Mouse (Mus musculus) forebrain, embryonic 16.5 days (tissue): ENCODE measurements around the gene Ccdc28b. TPM values are rescaled to one million over a fixed set of nuclear protein-coding genes. Genes with fewer than 3 reads are reported as not detected.

Source experiments
- ATAC-seq: fragments of 200-750 bp; cut with Nextera tagmentation; 2 replicates; pipeline ENCODE4 v1.8.0; 2017; ENCODE audit warnings: mild to moderate bottlenecking, moderate library complexity
- H3K27ac ChIP-seq: fragments of 300-500 bp; sonication (generic); 2 replicates; pipeline ENCODE4 v1.5.1; 2014; ENCODE audit warnings: low read length, control low read depth
- H3K27me3 ChIP-seq: fragments of 300-500 bp; sonication (generic); replicated peaks from 2 replicates; pipeline ENCODE4 v1.6.1; 2014; ENCODE audit warnings: low read length; ENCODE audit not compliant: control insufficient read depth, insufficient read depth
- H3K36me3 ChIP-seq: fragments of 300-500 bp; sonication (generic); 2 replicates; pipeline ENCODE4 v1.6.1; 2014; ENCODE audit not compliant: control insufficient read depth, insufficient read depth
- H3K4me1 ChIP-seq: fragments of 300-500 bp; sonication (generic); replicated peaks from 2 replicates; pipeline ENCODE4 v1.6.1; 2014; ENCODE audit warnings: low read length; ENCODE audit not compliant: control insufficient read depth, insufficient read depth
- H3K4me2 ChIP-seq: fragments of 300-500 bp; sonication (generic); 2 replicates; pipeline ENCODE4 v1.6.1; 2014; ENCODE audit warnings: mild to moderate bottlenecking, low read length, control low read depth
- H3K4me3 ChIP-seq: fragments of 300-500 bp; sonication (generic); replicated peaks from 2 replicates; pipeline ENCODE4 v1.5.1; 2014; ENCODE audit warnings: mild to moderate bottlenecking, low read length, control low read depth
- H3K9ac ChIP-seq: fragments of 300-500 bp; sonication (generic); replicated peaks from 2 replicates; pipeline ENCODE4 v1.6.1; 2014; ENCODE audit warnings: low read depth, low read length, control low read depth
- H3K9me3 ChIP-seq: fragments of 300-500 bp; sonication (generic); 2 replicates; pipeline ENCODE4 v1.6.1; 2016; ENCODE audit warnings: low read length; ENCODE audit not compliant: control insufficient read depth
- WGBS: fragments of 180-500 bp; shearing (Covaris S2); extraction: QIAGEN DNeasy Blood & Tissue Kit; methylation state at CpG from one replicate; pipeline ENCODE4 v1.1.7; 2014; 5-methylcytosine and 5-hydroxymethylcytosine counted together
- polyA plus RNA-seq: library from polyadenylated mRNA; unstranded; fragments of >200 nt; fragmentation: Nextera tagmentation; extraction: Ambion mirVana; gene quantifications from 2 replicates; pipeline ENCODE4 v1.2.1, GENCODE M21; 2015

Gene Ccdc28b
- polyA plus RNA-seq, 1 experiment from 2014 or later: 133 TPM

GRCm38 (mm10) chr4:129645204-129645603 is 21.5 kb upstream of the Ccdc28b start:
- Histone ChIP-seq H3K4me3 (no peak overlapping the region), H3K27ac (no peak overlapping the region), H3K9me3 (no peaks in the 10 kb centered on the region), H3K4me2 (no peak overlapping the region), H3K4me1 (peaks cover 6% of the 10 kb centered on the region), H3K9ac (no peak overlapping the region), H3K36me3 (peaks cover 15% of the 10 kb centered on the region), H3K27me3 (no peaks in the 10 kb centered on the region)
- ATAC-seq: no peak
- 85% methylated on average over 6 of the region's 6 CpGs for WGBS

- H3K4me1 ChIP-seq: peaks cover 30% of the 10 kb centered on the region
- peaks cover 11% of the 10 kb centered on the region; the same call in 1 of the 2 replicates for H3K36me3 ChIP-seq
- 36% methylated on average over 5 of the region's 5 CpGs for WGBS
- no peaks in the 10 kb centered on the region for H3K9me3 ChIP-seq
- H3K4me3 ChIP-seq: no peak overlapping the region; the same call in 1 of the 2 replicates
- H3K9ac ChIP-seq: no peak overlapping the region
- peak overlapping the region; percentile 27 for H3K4me2 ChIP-seq
- H3K27ac ChIP-seq: no peak overlapping the region
- no peak for ATAC-seq
- H3K27me3 ChIP-seq: no peaks in the 10 kb centered on the region
Observed at GRCm38 (mm10) chr4:129641756-129642155, 18.0 kb upstream of the Ccdc28b start.

- Histone ChIP-seq H3K4me1 (peaks cover 30% of the 10 kb centered on the region), H3K4me3 (peak within 1 kb of the TSS; percentile 67), H3K9ac (peak within 1 kb of the TSS; percentile 71), H3K9me3 (no peaks in the 10 kb centered on the region), H3K36me3 (peaks cover 14% of the 10 kb centered on the region; the same call in 1 of the 2 replicates), H3K27ac (peak within 1 kb of the TSS; percentile 94), H3K27me3 (no peaks in the 10 kb centered on the region), H3K4me2 (peak within 1 kb of the TSS; percentile 81)
- whole genome bisulfite sequencing: under 1% methylated on average over 55 of the region's 60 CpGs
- peak; percentile 96 for ATAC-seq
Observed at GRCm38 (mm10) chr4:129640638-129641467, 17.1 kb upstream of the Ccdc28b start, which contains the start of gene Txlna. TSS of gene Txlna (minus strand) at chr4:129641065.

GRCm38 (mm10) chr4:129640101-129640637 is 16.4 kb upstream of the Ccdc28b start:
- Histone ChIP-seq H3K4me3 (peak overlapping the region; percentile 67), H3K4me1 (peaks cover 30% of the 10 kb centered on the region), H3K9me3 (no peaks in the 10 kb centered on the region), H3K27ac (peak overlapping the region; percentile 86), H3K27me3 (no peaks in the 10 kb centered on the region), H3K36me3 (peaks cover 18% of the 10 kb centered on the region; the same call in 1 of the 2 replicates), H3K9ac (peak overlapping the region; percentile 71), H3K4me2 (peak overlapping the region; percentile 81)
- 0 out of 2 replicates have a peak, but pooled peaks have one; percentile 4 for ATAC-seq
- 2% methylated on average over 17 of the region's 17 CpGs for WGBS

GRCm38 (mm10) chr4:129639221-129639620 is 15.5 kb upstream of the Ccdc28b start:
- H3K36me3 ChIP-seq: peaks cover 26% of the 10 kb centered on the region
- no peaks in the 10 kb centered on the region for H3K9me3 ChIP-seq
- peak overlapping the region; percentile 67 for H3K4me3 ChIP-seq
- WGBS: 85% methylated on average over 15 of the region's 15 CpGs
- ATAC-seq: no peak
- H3K4me1 ChIP-seq: peaks cover 30% of the 10 kb centered on the region
- no peak overlapping the region for H3K27ac ChIP-seq
- H3K9ac ChIP-seq: peak overlapping the region; percentile 71; the same call in 1 of the 2 replicates
- no peaks in the 10 kb centered on the region for H3K27me3 ChIP-seq
- peak overlapping the region; percentile 81 for H3K4me2 ChIP-seq

- H3K27me3 ChIP-seq: no peaks in the 10 kb centered on the region
- H3K36me3 ChIP-seq: peaks cover 74% of the 10 kb centered on the region
- H3K27ac ChIP-seq: no peak overlapping the region
- no peak overlapping the region for H3K4me2 ChIP-seq
- ATAC-seq: no peak
- WGBS: 98% methylated on average over 6 of the region's 6 CpGs
- no peak overlapping the region for H3K9ac ChIP-seq
- no peaks in the 10 kb centered on the region for H3K9me3 ChIP-seq
- H3K4me3 ChIP-seq: no peak overlapping the region
- peaks cover 20% of the 10 kb centered on the region for H3K4me1 ChIP-seq
Observed at GRCm38 (mm10) chr4:129633852-129634251, 10.1 kb upstream of the Ccdc28b start.

- no peak overlapping the region for H3K4me3 ChIP-seq
- H3K4me1 ChIP-seq: peaks cover 6% of the 10 kb centered on the region
- H3K36me3 ChIP-seq: peaks cover 80% of the 10 kb centered on the region
- no peak overlapping the region for H3K27ac ChIP-seq
- WGBS: 81% methylated on average over 12 of the region's 12 CpGs
- H3K4me2 ChIP-seq: no peak overlapping the region
- H3K9ac ChIP-seq: no peak overlapping the region
- no peaks in the 10 kb centered on the region for H3K27me3 ChIP-seq
- no peak for ATAC-seq
- no peaks in the 10 kb centered on the region for H3K9me3 ChIP-seq
Observed at GRCm38 (mm10) chr4:129631867-129632266, 8.1 kb upstream of the Ccdc28b start.

- H3K9me3 ChIP-seq: no peaks in the 10 kb centered on the region
- peaks cover 8% of the 10 kb centered on the region for H3K4me1 ChIP-seq
- 64% methylated on average over 4 of the region's 4 CpGs for WGBS
- H3K9ac ChIP-seq: no peak overlapping the region
- no peak overlapping the region for H3K27ac ChIP-seq
- H3K4me3 ChIP-seq: no peak overlapping the region
- ATAC-seq: no peak
- H3K36me3 ChIP-seq: peaks cover 78% of the 10 kb centered on the region
- H3K4me2 ChIP-seq: no peak overlapping the region
- H3K27me3 ChIP-seq: no peaks in the 10 kb centered on the region
Observed at GRCm38 (mm10) chr4:129630944-129631343, 7.2 kb upstream of the Ccdc28b start.

- Histone ChIP-seq H3K4me1 (peaks cover 37% of the 10 kb centered on the region), H3K4me3 (no peak overlapping the region), H3K27me3 (no peaks in the 10 kb centered on the region), H3K27ac (0 out of 2 replicates have a peak overlapping the region, but pooled peaks have one; percentile 5), H3K4me2 (no peak overlapping the region), H3K9ac (no peak overlapping the region), H3K36me3 (peaks cover 39% of the 10 kb centered on the region), H3K9me3 (no peaks in the 10 kb centered on the region)
- no peak for ATAC-seq
- WGBS: 79% methylated on average over 6 of the region's 6 CpGs
Observed at GRCm38 (mm10) chr4:129626035-129626434, 2.3 kb upstream of the Ccdc28b start.
